8 mouse cellular contexts compared by ENCODE assay signal in genomic region chr2:38578602-38579521, GRCm38 (mm10).
DNase-seq lines count a peak whose midpoint lies in the region; ATAC-seq lines count a peak whose summit lies in the region.

No protein-coding gene starts in this region.

- H3K4me1 ChIP-seq in hindbrain, embryonic 10.5 days (replicated peaks): peaks cover 36% of the 10 kb centered on the region
- H3K4me1 ChIP-seq in kidney, embryonic 14.5 days (ENCODE audit: control insufficient read depth, insufficient read depth, low read length): no peaks in the 10 kb centered on the region

- H3K9ac ChIP-seq in kidney, embryonic 14.5 days (ENCODE audit: low read depth, low read length): no peak overlapping the region

- WGBS in hindbrain, embryonic 10.5 days: 59% methylated on average over 13 of the region's 13 CpGs
- 69% methylated on average over 13 of the region's 13 CpGs for WGBS in kidney, embryonic 14.5 days

- no peaks in the 10 kb centered on the region for H3K9me3 ChIP-seq in hindbrain, embryonic 10.5 days
- H3K9me3 ChIP-seq in kidney, embryonic 14.5 days (ENCODE audit: control insufficient read depth, low read length): no peaks in the 10 kb centered on the region

- H3K36me3 ChIP-seq in hindbrain, embryonic 10.5 days: peaks cover 90% of the 10 kb centered on the region
- peaks cover 12% of the 10 kb centered on the region; the same call in 1 of the 2 replicates for H3K36me3 ChIP-seq in kidney, embryonic 14.5 days (ENCODE audit: control insufficient read depth, insufficient read depth, low read length)

- no peaks in the 10 kb centered on the region for H3K27me3 ChIP-seq in hindbrain, embryonic 10.5 days (ENCODE audit: insufficient read depth, poor library complexity, severe bottlenecking)
- H3K27me3 ChIP-seq in kidney, embryonic 14.5 days (ENCODE audit: control insufficient read depth, insufficient read depth, low read length): no peaks in the 10 kb centered on the region

- DNase-seq in kidney, postnatal 10 days: peak; percentile 58
- DNase-seq in kidney, adult 18-20 months: no peak
- DNase-seq in hindbrain, embryonic 10.5 days (ENCODE audit: low spot score): no peak
- DNase-seq in lung, postnatal 10 days: peak; percentile 84
- DNase-seq in right cerebral cortex, postnatal 14 days: peak; percentile 25
- DNase-seq in thymus, adult 18-20 months: no peak
- DNase-seq in gastrocnemius, postnatal 25 days: no peak

- H3K4me2 ChIP-seq in kidney, embryonic 14.5 days (replicated peaks; ENCODE audit: low read depth, low read length): no peak overlapping the region

- ATAC-seq in kidney, embryonic 14.5 days (ENCODE audit: low FRiP score, low TSS enrichment): no peak

- peak overlapping the region; percentile 83 for H3K27ac ChIP-seq in hindbrain, embryonic 10.5 days
- H3K27ac ChIP-seq in kidney, embryonic 14.5 days (ENCODE audit: low read depth, low read length): no peak overlapping the region

- H3K4me3 ChIP-seq in hindbrain, embryonic 10.5 days: no peak overlapping the region
- H3K4me3 ChIP-seq in kidney, embryonic 14.5 days (ENCODE audit: low read length): no peak overlapping the region

Comparison
In these comparisons a context has a peak if more than half of its experiments do, and no peak if none do; other contexts are left out.
1. DNase-seq: peak in kidney, postnatal 10 days (single experiment), lung, postnatal 10 days (single experiment) and right cerebral cortex, postnatal 14 days (single experiment); none in kidney, adult 18-20 months (single experiment), hindbrain, embryonic 10.5 days (single experiment), thymus, adult 18-20 months (0 of 2) and gastrocnemius, postnatal 25 days (single experiment).